Mouse (Mus musculus): ENCODE measurements around the gene Litaf. TPM values are rescaled to one million over a fixed set of nuclear protein-coding genes. Genes with fewer than 3 reads are reported as not detected.

Litaf gene
- total and polyA plus RNA-seq, 3 experiments: 25.7 to 50.1 TPM; not detected in 1

DNA sequence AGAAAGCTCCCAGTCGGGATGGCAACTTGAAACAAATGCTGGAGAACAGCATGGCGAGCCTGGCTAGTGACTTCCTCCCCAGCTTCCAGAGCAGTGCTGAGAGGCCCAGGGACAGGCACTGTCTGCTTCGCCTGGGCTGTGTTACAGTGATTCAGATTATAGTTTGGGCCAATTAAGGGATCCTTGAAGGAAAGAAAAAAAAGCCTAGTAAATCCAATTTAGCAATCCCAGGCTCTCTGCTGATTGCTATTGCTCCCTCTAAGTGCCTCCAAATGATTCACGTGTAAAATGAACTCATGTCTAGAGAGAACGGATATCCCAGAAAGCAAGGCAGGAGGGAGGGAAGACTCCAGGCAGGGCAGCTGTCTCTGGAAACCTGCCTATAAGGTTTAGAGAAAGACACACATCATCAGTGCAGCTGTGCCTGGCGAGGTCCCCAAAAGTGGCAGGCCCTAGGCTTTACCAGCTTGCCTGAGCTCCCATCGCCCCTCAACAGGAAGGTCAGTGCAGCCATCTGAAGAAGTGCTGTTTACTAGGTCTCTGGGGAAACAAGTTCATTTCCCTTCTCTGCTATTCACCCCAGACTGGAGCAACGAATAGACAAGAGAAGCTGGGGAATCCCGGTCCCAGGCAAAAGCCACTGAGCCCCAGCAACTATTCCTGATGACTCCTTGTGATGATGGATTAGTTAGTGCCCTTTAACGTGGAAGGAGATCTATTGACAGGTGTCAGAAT, 25.0 kb upstream of the Litaf start:
- Histone ChIP-seq H3K9ac (ENCODE audit: control insufficient read depth, low read depth, low read length, poor library complexity, severe bottlenecking) (no peak overlapping the region), H3K79me2 (ENCODE audit: control insufficient read depth, insufficient read depth, low read length, poor library complexity) (no peaks in the 10 kb centered on the region), H3K27ac (ENCODE audit: control insufficient read depth, low read depth, low read length) (no peak overlapping the region), H3K4me1 (ENCODE audit: control insufficient read depth in 1 of 2, insufficient read depth in 2 of 2, low read length in 2 of 2) (no peaks in the 10 kb centered on the region), H3K36me3 (ENCODE audit: control insufficient read depth in 1 of 2, insufficient read depth in 2 of 2, low read length in 2 of 2) (peaks cover 1 to 33% of the 10 kb centered on the region in 2 experiments; a peak in 2 of 4 replicates), H3K4me3 (ENCODE audit: control insufficient read depth in 1 of 2, insufficient read depth in 1 of 2, low read depth in 2 of 2, low read length in 2 of 2) (no peak overlapping the region), H3K9me3 (replicated peaks; ENCODE audit: insufficient read depth, low read length) (no peaks in the 10 kb centered on the region), H3K27me3 (ENCODE audit: control insufficient read depth in 1 of 2, insufficient read depth in 2 of 2, low read length in 2 of 2) (no peaks in the 10 kb centered on the region)
- TF ChIP-seq TBP (IDR thresholded peaks at IDR 0.05; ENCODE audit: low read depth, low read length) (no peak), POLR2AphosphoS2 (IDR thresholded peaks at IDR 0.05; ENCODE audit: low read length) (no peak), ZKSCAN1 (IDR thresholded peaks at IDR 0.05; ENCODE audit: low read depth, low read length) (no peak), CTCF (IDR thresholded peaks at IDR 0.05 in 2 of 3, conservative IDR thresholded peaks at IDR 0.05 in 1 of 3; ENCODE audit: control insufficient read depth in 1 of 3, insufficient read depth in 1 of 3, low read depth in 2 of 3, low read length in 3 of 3, poor library complexity in 1 of 3, severe bottlenecking in 1 of 3) (no peak), CHD2 (IDR thresholded peaks at IDR 0.05; ENCODE audit: low read length) (no peak), GABPA (IDR thresholded peaks at IDR 0.05; ENCODE audit: low read depth, low read length) (no peak), NRF1 (IDR thresholded peaks at IDR 0.05; ENCODE audit: insufficient read depth, low read depth, low read length, poor library complexity, severe bottlenecking) (no peak), E2F4 (IDR thresholded peaks at IDR 0.05; ENCODE audit: borderline replicate concordance, low read depth, low read length) (no peak), TCF12 (IDR thresholded peaks at IDR 0.05; ENCODE audit: low read depth, low read length) (no peak), MAFK (IDR thresholded peaks at IDR 0.05; ENCODE audit: borderline replicate concordance, low read depth, low read length) (no peak), MXI1 (IDR thresholded peaks at IDR 0.05; ENCODE audit: low read depth, low read length) (no peak), TAL1 (IDR thresholded peaks at IDR 0.05; ENCODE audit: low read length) (no peak), MYB (IDR thresholded peaks at IDR 0.05; ENCODE audit: low read depth, low read length) (no peak)
- DNase-seq (ENCODE audit: low read depth, low spot score): no peak

DNA sequence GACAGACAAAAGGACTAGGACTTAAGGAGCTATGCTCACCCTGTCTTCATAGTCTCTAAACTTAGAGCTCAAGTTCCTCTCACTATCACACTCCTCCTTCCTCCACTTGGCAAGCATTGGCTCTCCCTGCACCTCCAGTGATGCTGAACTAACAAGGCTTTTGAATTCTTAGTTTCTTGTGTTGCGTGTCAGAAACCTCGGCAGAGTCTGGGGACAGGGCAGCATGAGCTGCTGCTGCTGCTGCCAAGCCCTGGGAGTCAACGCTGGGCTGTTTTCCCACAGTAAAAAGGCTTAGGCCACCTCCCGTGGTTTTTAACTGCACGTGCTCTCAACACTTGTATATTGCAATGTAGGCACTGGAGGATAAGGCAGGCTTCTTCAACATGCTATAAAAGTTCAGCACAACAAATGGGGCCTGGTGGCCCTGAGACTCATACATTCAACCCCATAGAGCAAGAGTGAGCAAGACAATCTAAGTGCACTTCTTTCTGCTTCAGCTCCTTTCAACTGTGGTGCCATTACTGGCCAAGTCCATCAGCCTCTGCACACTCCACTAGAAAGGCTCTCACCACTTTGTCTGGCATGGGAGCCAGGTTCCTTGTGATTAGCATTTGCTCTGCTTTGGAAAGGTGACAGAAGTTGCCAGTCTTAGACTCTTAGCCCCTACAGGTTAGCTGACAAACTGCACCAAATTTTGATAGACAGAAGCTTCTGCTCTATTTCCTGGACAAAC, 21.1 kb upstream of the Litaf start:
- Histone ChIP-seq H3K79me2 (ENCODE audit: control insufficient read depth, insufficient read depth, low read length, poor library complexity) (no peaks in the 10 kb centered on the region), H3K4me3 (ENCODE audit: control insufficient read depth in 1 of 2, insufficient read depth in 1 of 2, low read depth in 2 of 2, low read length in 2 of 2) (no peak overlapping the region), H3K4me1 (ENCODE audit: control insufficient read depth in 1 of 2, insufficient read depth in 2 of 2, low read length in 2 of 2) (no peaks in the 10 kb centered on the region), H3K27me3 (ENCODE audit: control insufficient read depth in 1 of 2, insufficient read depth in 2 of 2, low read length in 2 of 2) (no peaks in the 10 kb centered on the region), H3K9ac (ENCODE audit: control insufficient read depth, low read depth, low read length, poor library complexity, severe bottlenecking) (no peak overlapping the region), H3K9me3 (replicated peaks; ENCODE audit: insufficient read depth, low read length) (no peaks in the 10 kb centered on the region), H3K36me3 (ENCODE audit: control insufficient read depth in 1 of 2, insufficient read depth in 2 of 2, low read length in 2 of 2) (peaks cover 2 to 22% of the 10 kb centered on the region in 2 experiments; a peak in 2 of 4 replicates), H3K27ac (ENCODE audit: control insufficient read depth, low read depth, low read length) (no peak overlapping the region)
- TF ChIP-seq CTCF (IDR thresholded peaks at IDR 0.05 in 2 of 3, conservative IDR thresholded peaks at IDR 0.05 in 1 of 3; ENCODE audit: control insufficient read depth in 1 of 3, insufficient read depth in 1 of 3, low read depth in 2 of 3, low read length in 3 of 3, poor library complexity in 1 of 3, severe bottlenecking in 1 of 3) (peak in 1 of 3 experiments; percentile 13; a peak in 1 of 6 replicates), USF1 (IDR thresholded peaks at IDR 0.05; ENCODE audit: low read depth, low read length) (no peak), TCF12 (IDR thresholded peaks at IDR 0.05; ENCODE audit: low read depth, low read length) (no peak)
- DNase-seq (ENCODE audit: low read depth, low spot score): peak; percentile 27

All from MEL (cell line).